Mouse (Mus musculus) CD4-positive, CD25-positive, alpha-beta regulatory T cell, adult 4 months (primary cell): ENCODE data around the gene Fam171b. TPM values are rescaled to one million over a fixed set of nuclear protein-coding genes. Genes with fewer than 3 reads are reported as not detected.

Source experiments
- ATAC-seq: one replicate; pipeline ENCODE4 v1.8.0; 2017
- polyA plus RNA-seq, 2 experiments: library from polyadenylated mRNA; unstranded; fragments of 100-300 nt; shearing (Covaris generic); gene quantifications; one replicate each; pipeline ENCODE4 v1.2.1; 2017

Fam171b gene
- polyA plus RNA-seq, 2 experiments from 2014 or later = 0.34 to 0.50 TPM

GRCm38 (mm10) chr2:83893701-83894100 is 81.3 kb downstream of the Fam171b start:
- no peak for ATAC-seq

GRCm38 (mm10) chr2:83901896-83902540 is 89.6 kb downstream of the Fam171b start:
- no peak for ATAC-seq

DNA sequence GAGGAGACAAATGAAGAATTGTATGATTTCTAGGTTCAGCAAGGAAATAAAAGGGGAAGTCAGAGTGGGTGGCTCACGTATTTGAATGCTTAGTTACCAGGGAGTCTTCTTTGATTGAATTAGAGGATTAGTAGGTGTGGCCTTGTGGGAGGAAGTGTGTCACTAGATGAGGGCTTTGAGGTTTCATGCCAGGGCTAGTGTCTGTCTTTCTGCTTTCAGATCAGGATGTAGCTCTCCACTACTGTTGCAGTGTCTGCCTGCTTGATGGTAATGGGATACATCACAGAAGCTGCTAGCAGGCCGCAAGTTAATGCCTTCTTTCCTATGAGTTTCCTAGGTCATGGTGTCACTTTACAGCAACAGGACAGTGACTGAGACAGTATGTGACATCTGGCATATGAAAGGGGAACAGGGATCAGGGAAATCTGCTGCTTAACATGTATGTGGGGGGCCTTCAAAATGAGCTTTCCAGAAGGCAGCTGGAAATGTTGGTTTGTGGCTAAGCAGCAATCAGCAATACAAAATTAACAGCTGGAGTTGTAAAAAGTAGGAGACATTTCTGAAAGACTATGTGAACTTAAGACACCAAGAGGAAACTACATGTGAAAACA is 117.1 kb downstream of the Fam171b start:
- peak; percentile 90 for ATAC-seq

Other genes starting within 250 kb of the Fam171b start
- 100 to 1,000 TPM in 1 of 2 experiments, 10 to 100 TPM in 1; 83.6 to 124 TPM for gene Zc3h15, start 168.2 kb upstream of the Fam171b start, polyA plus RNA-seq
- 10 to 100 TPM; 46.8 to 71.6 TPM for gene Itgav, start 88.2 kb upstream of the Fam171b start, polyA plus RNA-seq
- gene Zswim2, start 128.6 kb downstream of the Fam171b start, polyA plus RNA-seq = not detected
- not detected for gene Gm13698, start 143.1 kb downstream of the Fam171b start, polyA plus RNA-seq
- gene Gm13693, start 148.9 kb downstream of the Fam171b start, polyA plus RNA-seq = not detected
- not detected for gene Gm13695, start 154.7 kb downstream of the Fam171b start, polyA plus RNA-seq
- gene Gm13696, start 160.5 kb downstream of the Fam171b start, polyA plus RNA-seq = not detected
- gene Gm13694, start 166.3 kb downstream of the Fam171b start, polyA plus RNA-seq = not detected
- gene Gm13697, start 172.1 kb downstream of the Fam171b start, polyA plus RNA-seq = not detected
- not detected for gene Gm13691, start 177.9 kb downstream of the Fam171b start, polyA plus RNA-seq